Mouse (Mus musculus): ENCODE data around the gene Tbc1d22a. TPM values are rescaled to one million over a fixed set of nuclear protein-coding genes. Genes with fewer than 3 reads are reported as not detected.

Tbc1d22a gene
- polyA plus RNA-seq, 1 experiment from 2014 or later, result 8.7 TPM

DNA sequence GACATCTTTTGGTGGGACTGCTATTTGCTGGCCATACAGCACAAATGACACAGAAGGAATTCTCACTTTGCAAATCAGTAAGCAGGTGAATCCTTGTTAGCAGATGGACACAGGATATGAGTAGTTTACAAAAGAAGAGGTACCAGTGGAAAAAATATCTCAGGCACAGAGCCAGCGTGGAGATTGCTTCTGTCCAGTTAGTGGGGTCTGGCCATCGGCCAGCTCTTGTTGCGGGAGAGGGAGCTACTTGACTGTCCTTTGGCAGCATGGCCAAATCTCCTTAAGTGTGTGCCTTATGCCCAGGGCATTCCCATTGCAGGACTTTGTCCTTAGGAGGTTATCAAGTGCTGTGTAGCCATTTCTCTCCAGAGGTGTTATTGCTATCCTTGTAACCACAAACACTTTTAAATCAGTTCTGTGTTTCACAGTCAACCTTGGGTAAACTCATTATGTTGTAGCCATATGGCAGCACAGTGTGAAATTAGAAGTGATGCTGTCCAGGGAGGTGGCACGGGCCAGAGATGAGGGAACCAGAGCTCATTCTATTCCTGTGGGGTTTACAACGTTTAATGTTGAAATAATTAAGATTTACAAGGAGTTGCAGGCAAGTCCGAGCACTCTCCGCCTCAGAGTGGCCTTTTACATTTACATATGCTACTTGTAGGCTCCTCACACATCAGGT lies 17.7 kb downstream of the Tbc1d22a start:
- Histone ChIP-seq H3K27me3 (ENCODE audit: control insufficient read depth, insufficient read depth, low read length) (no peaks in the 10 kb centered on the region), H3K36me3 (ENCODE audit: control insufficient read depth, insufficient read depth, low read length) (peaks cover 4% of the 10 kb centered on the region; the same call in 1 of the 2 replicates), H3K4me1 (replicated peaks; ENCODE audit: control insufficient read depth, insufficient read depth) (no peaks in the 10 kb centered on the region), H3K9ac (ENCODE audit: low read length) (no peak overlapping the region), H3K9me3 (ENCODE audit: control insufficient read depth, low read length) (no peaks in the 10 kb centered on the region), H3K27ac (replicated peaks) (no peak overlapping the region), H3K4me3 (ENCODE audit: low read depth, low read length) (no peak overlapping the region), H3K4me2 (replicated peaks; ENCODE audit: low read depth) (no peak overlapping the region)
- no peak for TF ChIP-seq EP300 (optimal IDR thresholded peaks at IDR 0.05)
- no peak for TF ChIP-seq CTCF (IDR thresholded peaks at IDR 0.05; ENCODE audit: low read depth)
- DNase-seq (ENCODE audit: low spot score) (no peak), ATAC-seq (ENCODE audit: low FRiP score, low TSS enrichment) (no peak)
- 47% methylated on average over 7 of the region's 7 CpGs for WGBS

DNA sequence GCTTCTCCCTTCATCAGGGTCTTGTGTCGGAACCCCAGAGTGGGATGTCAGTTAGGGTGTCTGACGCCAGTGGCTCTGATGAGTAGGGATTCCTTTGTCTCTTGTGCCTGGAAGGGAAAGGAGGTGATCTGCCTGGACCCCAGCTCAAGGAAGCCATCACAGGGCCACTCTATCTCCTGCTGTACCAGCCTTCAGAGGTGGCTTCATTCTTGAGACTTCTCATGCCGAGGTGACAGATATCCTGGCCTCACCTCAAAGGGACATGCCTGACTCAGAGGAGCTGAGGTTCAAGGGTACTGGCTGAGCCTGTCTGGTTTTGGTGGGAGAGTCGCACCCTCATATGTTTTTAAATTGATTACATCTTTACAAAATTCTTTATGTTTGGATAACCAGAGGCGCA lies 19.7 kb downstream of the Tbc1d22a start:
- H3K4me3 ChIP-seq (ENCODE audit: low read depth, low read length), result no peak overlapping the region
- no peak for ATAC-seq (ENCODE audit: low FRiP score, low TSS enrichment)
- H3K9ac ChIP-seq (ENCODE audit: low read length), result no peak overlapping the region
- no peaks in the 10 kb centered on the region for H3K27me3 ChIP-seq (ENCODE audit: control insufficient read depth, insufficient read depth, low read length)
- H3K4me1 ChIP-seq (replicated peaks; ENCODE audit: control insufficient read depth, insufficient read depth), result no peaks in the 10 kb centered on the region
- H3K27ac ChIP-seq (replicated peaks), result no peak overlapping the region
- 85% methylated on average over 5 of the region's 5 CpGs for WGBS
- peaks cover 4% of the 10 kb centered on the region; the same call in 1 of the 2 replicates for H3K36me3 ChIP-seq (ENCODE audit: control insufficient read depth, insufficient read depth, low read length)
- no peak for TF ChIP-seq EP300 (optimal IDR thresholded peaks at IDR 0.05)
- no peak for TF ChIP-seq CTCF (IDR thresholded peaks at IDR 0.05; ENCODE audit: low read depth)
- no peaks in the 10 kb centered on the region for H3K9me3 ChIP-seq (ENCODE audit: control insufficient read depth, low read length)
- H3K4me2 ChIP-seq (replicated peaks; ENCODE audit: low read depth), result no peak overlapping the region
- no peak for DNase-seq (ENCODE audit: low spot score)

DNA sequence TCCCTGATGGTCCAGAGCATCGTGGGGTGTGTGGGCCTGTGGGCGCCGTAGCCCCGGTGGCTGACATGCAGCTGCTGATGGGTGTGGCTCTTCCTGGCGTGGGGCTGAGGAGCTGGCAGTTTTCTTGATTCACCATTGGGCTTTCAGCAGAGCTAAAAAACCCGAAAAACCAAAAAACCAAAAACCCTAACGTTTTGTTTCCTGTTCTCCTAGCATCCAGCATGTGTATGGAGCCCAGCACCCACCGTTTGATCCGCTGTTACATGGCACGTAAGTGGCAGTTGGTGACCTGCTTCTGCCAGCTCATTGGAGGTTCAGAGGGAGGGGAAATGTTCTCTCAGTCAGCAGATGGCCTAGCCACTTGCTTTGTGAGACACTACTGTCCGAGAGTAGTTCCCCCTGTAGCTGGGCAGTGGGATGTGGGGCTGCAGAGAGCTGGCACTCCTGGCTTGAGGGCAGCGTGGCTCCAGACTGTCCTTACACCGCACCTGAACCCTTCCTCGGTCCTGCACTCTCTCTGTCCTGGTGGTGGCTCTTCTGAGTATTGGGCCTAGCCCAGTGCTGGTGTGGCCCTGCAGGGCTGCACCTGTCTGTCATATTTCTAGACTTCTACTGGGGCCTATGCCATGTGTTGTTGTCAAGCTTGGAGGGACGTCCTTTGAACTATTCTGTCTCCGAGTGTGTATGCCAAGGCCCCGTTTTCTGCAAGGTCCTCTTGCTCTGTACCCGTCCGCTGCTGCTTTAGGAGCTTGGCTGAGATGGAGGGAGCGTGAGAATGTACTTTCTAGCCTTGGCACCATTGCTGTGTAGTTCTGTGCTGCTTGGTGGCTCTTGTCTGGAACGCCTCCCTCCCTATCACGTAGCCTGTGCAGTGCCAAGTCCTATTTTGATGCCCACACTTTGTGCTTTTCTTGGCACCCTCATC lies 20.5 kb downstream of the Tbc1d22a start:
- H3K4me2 ChIP-seq (replicated peaks; ENCODE audit: low read depth), result no peak overlapping the region
- no peaks in the 10 kb centered on the region for H3K27me3 ChIP-seq (ENCODE audit: control insufficient read depth, insufficient read depth, low read length)
- H3K4me3 ChIP-seq (ENCODE audit: low read depth, low read length), result no peak overlapping the region
- WGBS, result 80% methylated on average over 22 of the region's 22 CpGs
- no peak for ATAC-seq (ENCODE audit: low FRiP score, low TSS enrichment)
- H3K36me3 ChIP-seq (ENCODE audit: control insufficient read depth, insufficient read depth, low read length), result peaks cover 4% of the 10 kb centered on the region; the same call in 1 of the 2 replicates
- no peak for TF ChIP-seq EP300 (optimal IDR thresholded peaks at IDR 0.05)
- no peak for TF ChIP-seq CTCF (IDR thresholded peaks at IDR 0.05; ENCODE audit: low read depth)
- DNase-seq (ENCODE audit: low spot score), result no peak
- H3K9ac ChIP-seq (ENCODE audit: low read length), result no peak overlapping the region
- no peaks in the 10 kb centered on the region for H3K9me3 ChIP-seq (ENCODE audit: control insufficient read depth, low read length)
- no peak overlapping the region for H3K27ac ChIP-seq (replicated peaks)
- no peaks in the 10 kb centered on the region for H3K4me1 ChIP-seq (replicated peaks; ENCODE audit: control insufficient read depth, insufficient read depth)

DNA sequence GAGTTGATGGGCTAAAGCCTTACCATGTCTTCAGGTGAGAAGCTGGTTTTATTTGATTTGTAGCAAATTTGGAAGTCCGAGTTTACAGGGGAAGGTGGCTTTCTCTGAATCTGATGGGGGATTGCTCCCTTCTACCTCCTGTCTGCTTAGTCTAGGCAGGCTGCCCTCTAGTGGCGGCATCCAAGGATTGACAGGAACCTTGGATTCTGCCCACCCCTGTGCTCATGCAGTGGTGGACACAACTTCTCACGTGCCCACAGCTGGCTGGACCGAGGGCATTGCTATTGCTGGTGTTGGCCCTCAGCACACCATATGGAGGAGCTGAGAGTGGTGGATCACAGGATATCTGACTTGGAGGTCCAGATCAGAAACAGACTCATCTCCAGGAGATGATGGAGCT lies 22.0 kb downstream of the Tbc1d22a start:
- Histone ChIP-seq H3K4me2 (replicated peaks; ENCODE audit: low read depth) (no peak overlapping the region), H3K9me3 (ENCODE audit: control insufficient read depth, low read length) (no peaks in the 10 kb centered on the region), H3K4me1 (replicated peaks; ENCODE audit: control insufficient read depth, insufficient read depth) (no peaks in the 10 kb centered on the region), H3K9ac (ENCODE audit: low read length) (no peak overlapping the region), H3K4me3 (ENCODE audit: low read depth, low read length) (no peak overlapping the region), H3K27me3 (ENCODE audit: control insufficient read depth, insufficient read depth, low read length) (no peaks in the 10 kb centered on the region), H3K36me3 (ENCODE audit: control insufficient read depth, insufficient read depth, low read length) (peaks cover 4% of the 10 kb centered on the region; the same call in 1 of the 2 replicates), H3K27ac (replicated peaks) (no peak overlapping the region)
- no peak for ATAC-seq (ENCODE audit: low FRiP score, low TSS enrichment)
- peak; percentile 67 for DNase-seq (ENCODE audit: low spot score)
- WGBS, result 32% methylated on average over 4 of the region's 4 CpGs
- TF ChIP-seq EP300 (optimal IDR thresholded peaks at IDR 0.05) (no peak), CTCF (IDR thresholded peaks at IDR 0.05; ENCODE audit: low read depth) (peak; percentile 83)

DNA sequence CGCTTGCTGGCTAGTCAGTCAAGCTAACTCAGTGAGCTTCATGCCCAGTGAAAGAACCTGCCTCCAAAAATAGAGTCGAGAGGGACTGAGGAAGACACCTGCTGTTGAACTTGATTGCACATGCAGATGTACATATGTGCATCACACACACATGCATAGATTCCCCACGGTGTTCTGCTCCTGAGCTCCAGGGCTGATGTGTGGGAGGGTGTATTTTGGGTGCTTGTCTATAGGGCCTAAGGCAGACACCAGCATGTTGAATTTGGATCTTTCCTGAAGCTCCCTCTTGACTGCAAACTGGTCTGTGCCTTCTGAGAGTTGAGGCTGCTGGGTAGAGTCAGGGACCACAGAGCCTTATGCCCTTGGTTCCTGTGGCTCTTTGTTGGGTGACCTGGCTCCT lies 23.8 kb downstream of the Tbc1d22a start:
- no peak overlapping the region for H3K4me3 ChIP-seq (ENCODE audit: low read depth, low read length)

More for the DNA sequence above, 23.8 kb downstream of the Tbc1d22a start:
- DNase-seq (ENCODE audit: low spot score), result no peak
- Histone ChIP-seq H3K27me3 (ENCODE audit: control insufficient read depth, insufficient read depth, low read length) (no peaks in the 10 kb centered on the region), H3K36me3 (ENCODE audit: control insufficient read depth, insufficient read depth, low read length) (peaks cover 8% of the 10 kb centered on the region; the same call in 1 of the 2 replicates), H3K9ac (ENCODE audit: low read length) (no peak overlapping the region), H3K4me2 (replicated peaks; ENCODE audit: low read depth) (no peak overlapping the region), H3K9me3 (ENCODE audit: control insufficient read depth, low read length) (no peaks in the 10 kb centered on the region), H3K27ac (replicated peaks) (no peak overlapping the region), H3K4me1 (replicated peaks; ENCODE audit: control insufficient read depth, insufficient read depth) (no peaks in the 10 kb centered on the region)
- TF ChIP-seq EP300 (optimal IDR thresholded peaks at IDR 0.05), result no peak
- TF ChIP-seq CTCF (IDR thresholded peaks at IDR 0.05; ENCODE audit: low read depth), result no peak
- ATAC-seq (ENCODE audit: low FRiP score, low TSS enrichment), result no peak
- 96% methylated on average over 3 of the region's 3 CpGs for WGBS
